Mouse (Mus musculus): Measurements from ENCODE around the gene Dmrt3.
A peak's percentile ranks its signal among the peaks of the same experiment; 100 is the strongest.

DNA sequence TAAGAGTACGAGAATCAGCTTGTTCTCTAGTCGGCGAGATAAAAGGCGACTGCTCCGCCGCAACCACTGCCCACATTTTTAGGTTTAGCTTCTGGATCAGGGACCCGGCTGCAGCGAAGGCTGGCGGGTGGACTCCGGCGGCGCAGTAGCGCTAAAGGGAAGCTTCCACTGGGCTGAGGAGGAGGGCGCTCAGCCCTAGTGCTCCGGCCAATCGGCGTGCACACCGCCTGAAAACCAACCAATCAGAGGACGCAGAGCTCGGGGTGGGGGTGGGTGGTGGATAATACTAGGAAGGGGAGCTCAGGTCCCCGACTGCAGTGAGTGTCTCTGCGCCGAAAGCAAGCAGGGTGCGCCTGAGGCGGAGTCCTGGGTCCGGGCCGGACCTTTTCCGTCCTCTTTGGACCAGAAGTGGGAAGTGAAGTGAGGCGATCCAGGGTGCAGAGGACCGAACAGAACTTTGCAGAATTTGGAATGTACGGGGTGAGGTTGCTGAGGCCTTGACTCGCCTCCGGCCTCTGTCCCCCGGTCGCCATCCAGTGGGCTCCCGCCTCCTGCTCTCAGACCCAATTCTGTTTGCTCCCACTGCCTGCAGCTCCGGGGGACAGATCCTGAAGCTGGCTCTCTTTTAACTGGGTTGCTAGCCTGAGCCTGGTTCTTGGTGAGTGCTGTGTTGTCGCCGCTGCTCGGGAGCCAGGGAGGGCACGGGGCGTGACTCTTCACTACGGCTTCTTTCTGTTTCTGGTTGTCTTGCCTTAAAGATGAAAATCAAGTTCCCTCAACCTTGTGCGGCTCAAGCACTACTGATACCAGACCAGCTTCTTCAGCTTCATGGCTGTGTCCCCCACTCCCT is 62.2 kb downstream of the Dmrt3 start, which contains the start of gene Dmrt2:
- no peak for TF ChIP-seq CTCF (IDR thresholded peaks at IDR 0.05; ENCODE audit: borderline replicate concordance, insufficient read depth, low read length)
- peak; percentile 49 for TF ChIP-seq POLR2A (IDR thresholded peaks at IDR 0.05; ENCODE audit: low read depth, low read length)
